9 mouse cellular contexts compared by ENCODE assay signal in genomic region chr2:31758966-31759365, GRCm38 (mm10). TPM values are rescaled to one million over a fixed set of nuclear protein-coding genes. Genes with fewer than 3 reads are reported as not detected.
DNase-seq lines count a peak whose midpoint lies in the region; ATAC-seq and TF ChIP-seq lines count a peak whose summit lies in the region.
"Had no signal": no experiment of that assay in that cellular context is flagged by ENCODE, and none has a peak within 500 bp of the region (broad histone marks: within the 10 kb centered on the region; RNA-seq: fewer than 3 reads in every experiment).

No protein-coding gene starts in this region.

- H3K9ac ChIP-seq in heart, embryonic 13.5 days: peak overlapping the region; percentile 93
- H3K9ac ChIP-seq in hindbrain, embryonic 14.5 days: no peak overlapping the region
- H3K9ac ChIP-seq in midbrain, embryonic 13.5 days (replicated peaks): no peak overlapping the region

- 0 out of 2 replicates have a peak, but pooled peaks cover 9% of the 10 kb centered on the region for H3K36me3 ChIP-seq in heart, embryonic 13.5 days
- H3K36me3 ChIP-seq in hindbrain, embryonic 14.5 days (replicated peaks; ENCODE audit: control insufficient read depth, insufficient read depth): no peaks in the 10 kb centered on the region
- no peaks in the 10 kb centered on the region for H3K36me3 ChIP-seq in midbrain, embryonic 13.5 days

- no peak for TF ChIP-seq POLR2A in bone marrow macrophage, adult 2 months (IDR thresholded peaks at IDR 0.05; ENCODE audit: borderline replicate concordance, low read depth, low read length)

- TF ChIP-seq CTCF in bone marrow macrophage, adult 2 months (IDR thresholded peaks at IDR 0.05; ENCODE audit: low read depth, low read length): no peak

- H3K9me3 ChIP-seq in heart, embryonic 13.5 days: peaks cover 2% of the 10 kb centered on the region; the same call in 1 of the 2 replicates
- no peaks in the 10 kb centered on the region for H3K9me3 ChIP-seq in hindbrain, embryonic 14.5 days (ENCODE audit: control insufficient read depth, low read length)
- H3K9me3 ChIP-seq in midbrain, embryonic 13.5 days: no peaks in the 10 kb centered on the region
- H3K9me3 ChIP-seq: megakaryocyte, embryonic 14.5 days had no signal

- 81% methylated on average over 5 of the region's 5 CpGs for WGBS in heart, embryonic 13.5 days
- 90% methylated on average over 5 of the region's 5 CpGs for WGBS in hindbrain, embryonic 14.5 days
- WGBS in midbrain, embryonic 13.5 days: 90% methylated on average over 5 of the region's 5 CpGs

- H3K27ac ChIP-seq in heart, embryonic 13.5 days (replicated peaks): peak overlapping the region; percentile 96
- no peak overlapping the region for H3K27ac ChIP-seq in bone marrow macrophage, adult 2 months (ENCODE audit: insufficient read depth, low read depth, low read length)
- no peak overlapping the region for H3K27ac ChIP-seq in hindbrain, embryonic 14.5 days
- no peak overlapping the region for H3K27ac ChIP-seq in midbrain, embryonic 13.5 days

- no peak for ATAC-seq in heart, embryonic 13.5 days (ENCODE audit: extremely low read depth, insufficient number of reproducible peaks, low FRiP score, low TSS enrichment)
- no peak for ATAC-seq in hindbrain, embryonic 14.5 days (ENCODE audit: low FRiP score)
- no peak for ATAC-seq in midbrain, embryonic 13.5 days

- peak overlapping the region; percentile 77 for H3K4me3 ChIP-seq in heart, embryonic 13.5 days
- H3K4me3 ChIP-seq in bone marrow macrophage, adult 2 months (ENCODE audit: insufficient read depth, low read length): peak overlapping the region; percentile 96; the same call in 1 of the 2 replicates
- H3K4me3 ChIP-seq in hindbrain, embryonic 14.5 days (replicated peaks; ENCODE audit: low read length): peak overlapping the region; percentile 72; the same call in 1 of the 2 replicates
- peak overlapping the region; percentile 80; the same call in 1 of the 2 replicates for H3K4me3 ChIP-seq in midbrain, embryonic 13.5 days (replicated peaks)

- no peaks in the 10 kb centered on the region for H3K27me3 ChIP-seq in heart, embryonic 13.5 days (replicated peaks)
- H3K27me3 ChIP-seq in hindbrain, embryonic 14.5 days (ENCODE audit: control insufficient read depth, insufficient read depth, low read length): no peaks in the 10 kb centered on the region
- no peaks in the 10 kb centered on the region for H3K27me3 ChIP-seq in midbrain, embryonic 13.5 days
- H3K27me3 ChIP-seq: megakaryocyte, embryonic 14.5 days had no signal

- peak overlapping the region; percentile 95 for H3K4me2 ChIP-seq in heart, embryonic 13.5 days
- H3K4me2 ChIP-seq in hindbrain, embryonic 14.5 days (replicated peaks): peak overlapping the region; percentile 65
- H3K4me2 ChIP-seq in midbrain, embryonic 13.5 days (replicated peaks): peak overlapping the region; percentile 92

- no peak for DNase-seq in heart, postnatal 4 days
- DNase-seq in hindbrain, embryonic 14.5 days (ENCODE audit: low spot score): no peak
- no peak for DNase-seq in right cerebral cortex, postnatal 4 days
- DNase-seq in adrenal gland, adult 2 months: no peak
- no peak for DNase-seq in cerebellum, postnatal 25 days

- H3K4me1 ChIP-seq in heart, embryonic 13.5 days: peaks cover 57% of the 10 kb centered on the region
- peaks cover 29% of the 10 kb centered on the region for H3K4me1 ChIP-seq in bone marrow macrophage, adult 2 months (ENCODE audit: control insufficient read depth, insufficient read depth, low read length)
- peaks cover 44% of the 10 kb centered on the region for H3K4me1 ChIP-seq in hindbrain, embryonic 14.5 days (replicated peaks; ENCODE audit: control insufficient read depth, insufficient read depth, low read length)
- H3K4me1 ChIP-seq in midbrain, embryonic 13.5 days (replicated peaks): peaks cover 43% of the 10 kb centered on the region

RNA-seq across cellular contexts. Expression of gene Qrfp, which starts 51.4 kb away (rescaled TPM):
- 0.05 and 0.09 TPM in 2 replicates for polyA plus RNA-seq in heart, embryonic 13.5 days (2015; fragmentation: Nextera tagmentation; extraction: Ambion mirVana)
- not detected for total RNA-seq in heart, postnatal 4 days (2021)
- polyA plus RNA-seq in bone marrow macrophage, adult 2 months (2012; ENCODE audit: insufficient read depth, insufficient read length, missing spikeins): not detected in 2 replicates
- polyA plus RNA-seq in hindbrain, embryonic 14.5 days (2014; fragmentation: Nextera tagmentation; extraction: Ambion mirVana): not detected in 2 replicates
- 0.06 and 0.12 TPM in 2 replicates for polyA plus RNA-seq in midbrain, embryonic 13.5 days (2015; fragmentation: Nextera tagmentation; extraction: Ambion mirVana)
- not detected for total RNA-seq in adrenal gland, adult 2 months (2021)
- not detected in 2 replicates for polyA plus RNA-seq in adrenal gland, adult 2 months (2012; rRNA removed)
